Mouse (Mus musculus) adrenal gland, adult 10 weeks (tissue): ENCODE data around the gene Itgb1bp2. TPM values are rescaled to one million over a fixed set of nuclear protein-coding genes. Genes with fewer than 3 reads are reported as not detected.

ENCODE experiments used
- polyA plus RNA-seq: library from polyadenylated mRNA; stranded (reverse); fragments of 350-450 nt; fragmentation: Illumina TruSeq; extraction: RNeasy Lipid Tissue Mini Kit (QIAGEN cat#74804); gene quantifications from one replicate; pipeline ENCODE4 v1.2.3, GENCODE M21; 2014; ENCODE audit warnings: low read depth, low replicate concordance

Gene Itgb1bp2
- polyA plus RNA-seq, result 0.47 TPM

DNA sequence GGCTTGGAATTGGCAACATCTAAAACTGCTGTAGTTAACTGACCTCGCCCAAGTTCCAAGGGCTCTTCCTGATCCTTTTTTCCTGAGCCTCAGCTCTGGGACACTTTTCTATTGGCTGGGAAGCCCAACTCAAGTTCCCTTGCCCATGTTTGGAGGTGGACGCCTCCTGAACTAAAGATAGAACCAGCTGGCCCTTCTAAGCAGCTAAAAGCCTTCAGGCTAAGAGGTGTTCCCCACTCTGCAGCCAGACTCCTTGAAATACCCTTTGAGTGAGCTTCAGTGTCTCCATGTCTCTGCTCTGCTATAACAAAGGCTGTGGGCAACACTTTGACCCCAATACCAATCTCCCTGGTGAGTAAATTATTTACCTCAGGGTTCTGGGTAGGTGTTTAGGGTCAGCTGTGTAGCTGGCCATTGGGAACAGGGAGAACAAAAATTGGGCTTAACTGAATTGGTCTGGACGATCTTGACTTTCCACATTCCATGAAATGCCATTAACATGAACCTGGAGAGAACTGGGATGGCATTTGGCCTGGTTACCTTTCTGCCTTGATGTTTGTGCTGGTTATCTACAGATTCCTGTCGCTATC lies at the start of gene Itgb1bp2:
Gene Itgb1bp2, plus strand, starts transcription at position 203 of the 590 bp plus-strand sequence.

DNA sequence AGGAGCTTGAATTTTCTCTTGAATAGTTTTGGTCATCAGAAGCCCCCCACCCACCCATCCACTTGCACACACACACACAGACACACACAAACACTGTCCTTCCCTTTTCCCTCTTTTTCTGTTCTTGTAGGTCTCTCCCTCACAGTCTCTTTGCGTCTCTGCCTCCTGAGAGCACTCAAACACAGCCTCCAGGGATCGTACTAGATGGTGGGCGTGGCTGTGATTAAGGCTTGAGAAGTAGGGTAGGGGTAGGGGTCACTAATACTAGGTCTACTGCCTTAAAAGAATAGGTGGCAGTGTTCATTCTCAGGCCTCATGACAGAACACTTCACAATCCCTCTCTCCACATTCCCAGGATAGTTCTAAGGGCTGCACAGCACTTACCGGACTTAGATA lies 28.2 kb upstream of the Itgb1bp2 start, which contains the start of gene Zmym3:
Gene Zmym3, minus strand, starts transcription at position 150 of the 396 bp plus-strand sequence.

DNA sequence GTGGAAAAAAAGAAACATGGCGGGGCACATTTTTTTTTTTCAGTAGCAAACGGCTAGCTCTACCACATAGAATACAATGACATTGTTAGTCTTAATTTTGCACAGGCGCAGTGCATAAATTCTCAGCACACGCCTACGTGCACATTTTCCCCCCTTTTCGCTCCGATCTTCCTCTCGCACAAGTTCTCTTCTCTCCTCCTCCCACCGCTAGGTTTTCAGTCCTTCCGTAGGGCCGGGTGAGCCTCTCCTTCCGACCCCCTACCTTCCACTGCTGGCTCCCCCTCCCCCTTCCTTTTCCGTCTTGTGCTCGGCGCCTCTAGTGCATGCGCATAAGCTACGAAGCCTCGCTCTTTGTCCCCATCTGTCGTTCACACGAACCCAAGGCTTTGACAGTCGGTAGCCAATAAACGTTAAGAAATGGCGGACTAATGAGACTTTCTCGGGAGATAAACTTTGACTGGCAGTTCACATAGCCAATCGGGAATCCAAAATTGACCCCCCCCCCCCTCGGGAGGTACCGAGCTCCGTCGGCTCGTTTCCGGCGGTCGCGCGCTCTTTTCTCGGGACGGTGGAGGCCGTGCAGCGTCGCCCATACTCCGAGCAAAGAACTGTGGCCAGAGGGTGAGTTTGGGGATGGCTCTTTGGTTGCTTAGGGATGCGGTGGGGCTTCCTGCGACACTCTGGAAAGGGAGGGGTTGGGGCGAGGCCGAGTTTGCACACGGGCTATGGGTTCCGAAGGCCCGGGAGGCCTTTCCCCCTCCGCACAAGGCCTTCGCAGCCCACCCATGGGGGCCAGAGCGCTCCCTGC lies 19.5 kb upstream of the Itgb1bp2 start, which contains the start of gene Nono:
Gene Nono, plus strand, starts transcription at position 177 of the 808 bp plus-strand sequence.

Other genes starting within 250 kb of the Itgb1bp2 start
- gene Snx12, start 226.5 kb upstream of the Itgb1bp2 start, polyA plus RNA-seq, result 56.7 TPM
- gene Foxo4, start 194.6 kb upstream of the Itgb1bp2 start, polyA plus RNA-seq, result 13.6 TPM
- not detected for gene Gm614, start 185.1 kb upstream of the Itgb1bp2 start, polyA plus RNA-seq
- 15.6 TPM for gene Il2rg, start 180.8 kb upstream of the Itgb1bp2 start, polyA plus RNA-seq
- not detected for gene Gm20489, start 180.1 kb upstream of the Itgb1bp2 start, polyA plus RNA-seq
- gene Med12, start 175.1 kb upstream of the Itgb1bp2 start, polyA plus RNA-seq, result 4.1 TPM
- gene Nlgn3, start 149.9 kb upstream of the Itgb1bp2 start, polyA plus RNA-seq, result 3.4 TPM
- not detected for gene Gjb1, start 72.7 kb upstream of the Itgb1bp2 start, polyA plus RNA-seq
- gene Zmym3, start 28.2 kb upstream of the Itgb1bp2 start, polyA plus RNA-seq, result 93.1 TPM
- gene Nono, start 19.8 kb upstream of the Itgb1bp2 start, polyA plus RNA-seq, result 358 TPM
- 81.5 TPM for gene Taf1, start 83.6 kb downstream of the Itgb1bp2 start, polyA plus RNA-seq
- gene Ogt, start 191.0 kb downstream of the Itgb1bp2 start, polyA plus RNA-seq, result 264 TPM